Comparison of ENCODE assay signal across 40 mouse cellular contexts in the genomic region with DNA sequence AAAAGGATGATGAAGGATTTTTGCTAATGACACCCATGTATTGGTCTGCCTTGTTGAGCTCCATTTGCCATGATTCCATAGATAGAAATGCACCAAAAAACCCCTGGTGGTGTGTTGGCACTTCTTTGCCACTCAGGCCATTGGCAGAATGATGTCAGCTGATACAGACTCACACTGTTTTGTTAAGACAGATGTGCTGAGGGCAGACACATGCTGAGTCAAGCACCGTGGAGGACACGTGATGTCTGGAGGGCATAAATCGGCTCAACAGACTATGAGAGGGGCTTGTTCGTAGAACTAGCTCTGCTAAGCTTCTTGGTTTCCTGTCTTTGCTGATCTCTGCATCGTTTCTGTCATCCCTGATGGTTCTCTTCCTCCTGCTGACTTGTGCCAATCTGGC. TPM values are rescaled to one million over a fixed set of nuclear protein-coding genes. Genes with fewer than 3 reads are reported as not detected.
"Had no signal": no experiment of that assay in that cellular context is flagged by ENCODE, and none has a peak within 500 bp of the region (broad histone marks: within the 10 kb centered on the region; RNA-seq: fewer than 3 reads in every experiment).

No protein-coding gene starts in this region.

- H3K4me3 ChIP-seq: heart, adult 2 months; heart, embryonic 13.5 days; heart, embryonic 15.5 days; hindbrain, embryonic 13.5 days; hindbrain, embryonic 15.5 days; limb, embryonic 10.5 days; limb, embryonic 12.5 days; liver, embryonic 13.5 days; liver, embryonic 15.5 days had no signal

- H3K36me3 ChIP-seq: heart, embryonic 13.5 days; heart, embryonic 15.5 days; hindbrain, embryonic 13.5 days; hindbrain, embryonic 15.5 days; limb, embryonic 10.5 days; limb, embryonic 12.5 days; liver, embryonic 13.5 days; liver, embryonic 15.5 days had no signal

- DNase-seq: gastrocnemius, postnatal 14 days; gastrocnemius, postnatal 36 days; heart, adult 11 months; heart, adult 2 months; heart, postnatal 14 days; heart, postnatal 36 days; kidney, adult 11 months; kidney, adult 2 months; kidney, postnatal 10 days; kidney, postnatal 36 days; layer of hippocampus, adult 9-11 months; layer of hippocampus, postnatal 36 days; liver; liver, embryonic 13.5 days had no signal

- H3K27me3 ChIP-seq: hindbrain, embryonic 15.5 days had no signal

RNA-seq across cellular contexts. Expression of a gene that starts 6.4 kb away (rescaled TPM):
- total RNA-seq: gastrocnemius, adult 18-20 months; gastrocnemius, adult 8-10 months; gastrocnemius, postnatal 14 days; gastrocnemius, postnatal 36 days; heart, adult 2 months; heart, postnatal 14 days; heart, postnatal 36 days; hematopoietic stem cell, adult 5-6 weeks; hindbrain, postnatal 0 days; layer of hippocampus, adult 18-20 months; layer of hippocampus, adult 8-10 months; layer of hippocampus, postnatal 14 days; layer of hippocampus, postnatal 36 days; left cerebral cortex, adult 18-20 months; left cerebral cortex, postnatal 14 days; left cerebral cortex, postnatal 36 days had no signal
- polyA plus RNA-seq: heart, adult 2 months; heart, embryonic 11.5 days; heart, embryonic 13.5 days; heart, embryonic 15.5 days; heart, postnatal 0 days; hindbrain, embryonic 13.5 days; hindbrain, embryonic 15.5 days; hindbrain, postnatal 0 days; intestine, embryonic 14.5 days; intestine, embryonic 16.5 days; kidney, embryonic 14.5 days; kidney, embryonic 16.5 days; large intestine, adult 2 months; limb, embryonic 10.5 days; limb, embryonic 12.5 days; liver, embryonic 11.5 days; liver, embryonic 13.5 days; liver, embryonic 15.5 days had no signal

RNA-seq across cellular contexts. Expression of a gene that starts 17.3 kb away (rescaled TPM):
- total RNA-seq: gastrocnemius, adult 8-10 months; heart, adult 2 months; heart, postnatal 14 days; heart, postnatal 36 days; hematopoietic stem cell, adult 5-6 weeks had no signal
- polyA plus RNA-seq: heart, adult 2 months; heart, embryonic 11.5 days; heart, embryonic 13.5 days; heart, embryonic 15.5 days; heart, postnatal 0 days; hindbrain, embryonic 11.5 days; intestine, embryonic 14.5 days; intestine, embryonic 16.5 days; kidney, adult 2 months; kidney, embryonic 14.5 days; kidney, embryonic 16.5 days; limb, embryonic 10.5 days; limb, embryonic 12.5 days; liver, embryonic 11.5 days; liver, embryonic 13.5 days; liver, embryonic 15.5 days had no signal
